Mouse (Mus musculus) right cerebral cortex, postnatal 36 days (tissue): ENCODE results near the gene Plaur.
A peak's percentile ranks its signal among the peaks of the same experiment; 100 is the strongest.
"Not testable (repeated sequence)": the region's sequence is repeated elsewhere in the genome, so short reads cannot be mapped to it uniquely, and the experiment has no call there.

ENCODE experiments used
- DNase-seq, 2 experiments: peaks; one replicate each; pipeline ENCODE4 v3.0.0; 2022; ENCODE audit warnings: low spot score in 2 of 2, mixed read lengths in 1 of 2

The Plaur gene

DNA sequence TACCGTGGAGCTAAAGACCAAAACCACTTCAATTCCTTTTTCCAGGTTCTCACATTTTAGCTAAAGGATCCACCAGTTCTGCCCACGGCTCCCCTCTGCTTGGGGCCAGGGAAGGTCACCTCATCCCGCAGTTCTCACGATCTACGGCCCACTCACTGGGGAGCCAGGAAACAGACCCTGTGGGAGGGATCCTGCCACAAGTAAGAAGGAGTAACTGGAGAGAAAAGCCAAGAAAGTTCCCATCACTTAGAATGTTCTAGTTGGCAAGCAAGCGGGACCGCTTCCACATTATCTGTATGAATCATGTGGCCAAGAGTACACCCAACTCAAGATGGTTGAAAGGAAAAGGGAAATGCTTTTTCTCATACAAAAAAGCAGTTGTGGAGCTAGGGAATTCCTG, 14.6 kb downstream of the Plaur start:
- no peak for DNase-seq

GRCm38 (mm10) chr7:24478911-24479310, 16.6 kb downstream of the Plaur start:
- DNase-seq, result no peak

GRCm38 (mm10) chr7:24479685-24480084, 17.4 kb downstream of the Plaur start:
- no peak for DNase-seq

DNA sequence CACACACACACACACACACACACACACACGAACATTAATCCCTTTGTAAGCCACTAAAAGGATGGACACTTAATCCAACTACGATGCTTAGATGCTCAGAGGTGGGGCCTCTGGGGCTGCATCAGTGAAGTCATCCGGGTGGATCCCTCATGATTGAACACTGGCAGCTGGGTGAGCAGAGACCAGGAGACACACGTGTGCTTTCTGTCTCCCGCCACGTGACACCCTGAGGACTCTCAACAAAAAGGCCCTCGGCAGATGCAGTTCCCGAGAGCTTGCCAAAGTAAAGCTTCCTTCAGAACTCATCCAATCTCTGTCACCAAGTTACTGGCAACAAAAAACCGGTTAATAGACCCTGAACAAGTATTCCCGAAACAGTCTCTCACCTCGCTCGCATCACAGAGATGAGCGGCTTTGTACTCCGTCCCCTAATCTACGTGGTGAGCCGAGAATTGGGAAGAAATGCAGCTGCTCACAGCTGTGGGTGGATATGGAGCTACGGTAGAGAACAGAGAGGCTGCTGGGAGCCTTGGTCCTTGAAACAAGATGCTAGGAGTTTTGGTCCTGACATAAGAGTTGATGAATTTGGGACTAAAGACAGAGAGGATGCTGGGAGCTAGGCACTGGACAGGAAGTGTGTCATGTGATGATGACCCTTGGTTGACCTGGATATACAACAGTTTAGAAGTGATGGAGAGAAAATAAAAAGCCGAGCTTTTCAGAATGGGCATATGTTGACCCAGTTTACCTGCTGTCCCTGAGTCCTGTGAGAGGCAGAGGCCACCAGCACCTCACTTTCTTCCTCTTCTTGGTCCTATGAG, 18.0 kb downstream of the Plaur start:
- DNase-seq, result no peak

DNA sequence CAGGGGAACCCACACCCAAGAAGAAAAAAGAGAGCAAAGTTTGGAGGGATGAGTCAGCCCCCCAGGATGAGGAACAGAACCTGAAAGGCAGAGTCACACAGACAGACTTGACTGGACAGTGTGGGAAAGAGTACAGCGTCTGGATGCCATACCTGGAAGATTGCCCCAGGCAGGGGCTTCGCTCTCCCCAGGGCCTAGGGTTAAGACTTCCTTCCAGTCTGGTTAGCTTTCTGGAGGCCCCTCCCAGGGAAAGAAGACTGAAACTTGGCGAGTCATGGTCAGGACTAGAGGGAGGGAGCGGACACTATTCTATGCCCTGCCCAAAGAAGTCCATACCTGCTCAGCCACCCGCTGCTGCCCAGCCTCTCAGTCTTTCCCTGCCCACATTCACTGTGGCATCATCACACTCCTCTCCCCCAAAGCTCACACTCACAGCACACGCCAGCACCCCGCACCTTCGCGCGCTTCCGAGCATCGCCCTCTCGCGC, 18.7 kb downstream of the Plaur start:
- DNase-seq, result no peak

DNA sequence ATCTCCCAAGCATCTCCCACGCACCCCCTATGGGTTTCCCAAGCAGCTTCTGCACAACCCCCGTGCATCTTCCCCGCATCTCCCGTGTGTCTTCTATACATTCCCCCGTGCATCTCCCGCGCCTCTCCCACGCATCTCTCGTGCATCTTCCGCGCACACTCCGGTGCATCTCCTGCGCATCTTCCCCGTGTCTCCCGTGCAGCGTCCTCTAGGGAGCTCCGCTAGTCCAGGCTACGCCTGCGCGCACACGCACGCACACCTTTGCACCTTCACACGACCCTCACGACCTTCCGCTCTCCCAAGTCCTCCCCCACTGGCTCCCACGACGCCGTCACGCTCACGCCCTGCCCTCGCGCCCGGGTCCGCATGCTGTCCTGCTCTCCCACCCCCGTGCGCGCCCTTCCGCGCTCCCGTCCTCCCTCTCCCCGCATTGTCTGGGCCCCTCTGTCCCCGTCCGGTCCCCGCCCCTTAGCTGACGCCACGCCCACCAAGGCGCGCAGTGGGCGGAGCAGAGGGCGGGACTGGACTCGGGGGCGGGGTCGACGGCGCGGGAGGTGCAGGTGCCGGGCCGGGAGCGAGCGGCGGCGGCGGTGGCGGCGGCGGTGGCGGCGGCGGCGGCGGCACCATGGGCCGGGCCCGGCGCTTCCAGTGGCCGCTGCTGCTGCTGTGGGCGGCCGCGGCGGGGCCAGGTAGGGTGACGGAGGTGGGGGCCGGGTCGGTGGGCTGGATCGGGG, 19.4 kb downstream of the Plaur start, which contains the start of gene Cadm4:
Gene Cadm4 (plus strand): TSS at position 550 of the 734 bp plus-strand sequence.
- peak; percentile 79 to 82 for DNase-seq

DNA sequence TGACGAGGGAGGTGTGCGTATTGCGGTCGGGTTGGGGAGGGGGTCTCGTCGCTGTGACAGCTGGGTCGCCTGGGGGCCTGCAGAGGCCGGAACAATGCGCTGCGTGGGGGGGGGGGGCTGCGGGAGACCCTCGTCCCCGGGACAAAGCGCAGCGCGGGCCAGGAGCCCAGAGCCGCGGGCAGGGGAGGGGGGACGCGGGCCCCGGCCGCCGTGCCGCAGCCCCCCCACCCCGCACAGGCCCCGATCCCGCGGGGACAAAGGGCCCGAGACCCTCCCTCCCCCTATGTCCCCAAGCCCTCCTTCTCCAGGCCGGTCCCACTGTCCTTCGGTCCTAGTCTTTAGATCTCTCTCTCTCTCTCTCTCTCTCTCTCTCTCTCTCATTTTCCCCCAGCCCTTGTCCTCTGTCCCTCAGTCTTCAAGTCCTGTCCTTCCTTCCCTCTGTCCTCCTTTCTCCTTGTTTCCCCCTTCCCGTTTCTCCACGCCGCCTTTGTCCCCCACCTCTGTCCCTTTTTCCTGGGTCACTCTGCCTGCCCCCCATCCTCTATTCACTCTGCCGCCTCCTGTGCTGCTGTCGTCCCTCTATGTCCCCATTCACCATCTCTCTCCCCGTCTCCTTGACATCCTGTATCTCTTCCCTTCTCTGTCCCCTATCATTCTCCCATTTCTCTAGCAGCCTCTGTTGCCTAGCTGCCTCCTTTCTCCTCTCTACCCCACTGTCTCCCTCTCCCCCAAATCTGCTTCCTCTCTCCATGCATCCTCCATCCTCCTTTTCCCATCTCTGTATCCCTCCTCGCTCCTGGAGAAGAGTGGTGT, 20.1 kb downstream of the Plaur start:
- no peak for DNase-seq

- DNase-seq, result not testable (repeated sequence)
Measured at GRCm38 (mm10) chr7:24483291-24483690, 21.0 kb downstream of the Plaur start.

DNA sequence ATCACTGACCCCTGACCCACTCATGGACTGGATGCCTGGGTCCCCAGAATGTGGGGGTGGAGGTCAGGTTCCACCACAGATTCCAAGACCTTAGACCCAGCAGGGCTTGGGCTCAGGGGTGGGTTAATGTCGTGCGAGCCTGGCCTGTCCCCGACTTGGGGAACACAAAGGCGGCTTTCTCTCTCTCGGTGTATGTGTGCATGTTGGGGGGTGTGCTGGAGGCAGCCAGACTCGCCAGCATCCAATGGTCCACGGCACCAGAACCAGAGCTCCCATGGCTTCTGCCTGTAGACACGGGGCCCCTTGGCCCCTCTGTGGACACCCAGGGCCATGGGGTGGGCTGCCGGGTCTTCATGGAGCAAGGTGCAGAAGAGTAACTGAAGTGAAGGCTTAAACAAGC, 23.2 kb downstream of the Plaur start:
- DNase-seq, result no peak

DNA sequence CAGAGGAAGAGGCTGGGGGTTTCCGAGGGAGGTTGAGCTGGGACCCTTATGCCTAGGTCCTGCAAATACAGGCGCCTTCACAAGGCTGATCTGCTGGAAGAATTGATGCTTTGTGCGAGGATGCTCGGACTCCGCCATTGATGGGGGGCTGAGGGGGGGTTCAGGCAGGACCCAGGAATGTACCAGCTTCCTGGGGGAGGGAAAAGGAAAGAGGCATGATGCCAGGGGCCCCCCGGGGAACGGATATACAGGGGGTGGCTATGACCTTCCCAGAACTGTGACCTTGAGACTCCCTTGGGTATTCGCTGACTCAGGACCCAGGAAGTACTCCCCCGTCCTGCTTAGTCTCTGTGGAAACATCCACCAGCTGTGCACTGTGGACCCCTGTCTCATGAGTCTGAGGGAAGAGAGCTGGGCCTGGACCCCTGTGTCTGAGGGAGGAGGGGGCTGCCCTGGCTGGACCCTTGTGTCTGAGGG, 24.4 kb downstream of the Plaur start:
- DNase-seq, result no peak

DNA sequence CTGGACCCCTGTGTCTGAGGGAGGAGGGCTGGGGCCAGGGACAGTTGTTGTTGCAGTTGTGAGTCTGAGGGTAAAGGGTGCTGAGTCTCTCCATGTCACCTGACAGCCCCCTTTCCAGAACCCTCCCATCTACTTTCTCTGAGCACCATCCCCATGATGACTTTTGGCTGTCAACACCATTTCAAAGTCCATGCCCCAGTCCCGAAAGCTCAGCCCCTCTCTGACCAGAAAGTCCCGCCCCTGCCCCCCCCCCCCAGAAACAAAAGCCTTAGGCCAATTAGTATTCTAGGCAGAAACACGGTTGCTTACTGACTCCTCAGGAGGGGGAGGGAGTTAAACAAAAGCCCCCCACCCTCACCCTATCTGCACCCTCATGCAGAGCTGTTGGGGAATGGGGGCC, 25.1 kb downstream of the Plaur start:
- no peak for DNase-seq

DNA sequence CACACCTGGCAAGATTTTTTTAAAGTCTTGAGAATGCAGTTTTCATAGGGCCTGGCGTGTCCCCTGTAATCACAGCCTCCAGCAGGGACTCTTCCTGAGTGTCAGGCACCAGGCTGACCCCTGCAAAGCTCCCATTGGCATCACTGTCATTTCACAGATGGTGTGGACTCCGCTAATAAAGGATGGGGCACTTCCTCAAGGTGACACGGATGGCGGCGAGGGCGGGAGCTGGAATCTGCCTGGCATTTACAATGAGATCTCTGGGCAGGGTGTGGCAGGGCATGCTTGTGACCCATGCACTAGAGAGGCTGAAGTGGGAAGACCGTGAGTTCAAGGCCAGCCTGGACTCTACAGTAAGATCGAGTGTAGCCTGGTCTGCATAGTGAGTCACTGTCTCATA, 26.0 kb downstream of the Plaur start:
- no peak for DNase-seq

DNA sequence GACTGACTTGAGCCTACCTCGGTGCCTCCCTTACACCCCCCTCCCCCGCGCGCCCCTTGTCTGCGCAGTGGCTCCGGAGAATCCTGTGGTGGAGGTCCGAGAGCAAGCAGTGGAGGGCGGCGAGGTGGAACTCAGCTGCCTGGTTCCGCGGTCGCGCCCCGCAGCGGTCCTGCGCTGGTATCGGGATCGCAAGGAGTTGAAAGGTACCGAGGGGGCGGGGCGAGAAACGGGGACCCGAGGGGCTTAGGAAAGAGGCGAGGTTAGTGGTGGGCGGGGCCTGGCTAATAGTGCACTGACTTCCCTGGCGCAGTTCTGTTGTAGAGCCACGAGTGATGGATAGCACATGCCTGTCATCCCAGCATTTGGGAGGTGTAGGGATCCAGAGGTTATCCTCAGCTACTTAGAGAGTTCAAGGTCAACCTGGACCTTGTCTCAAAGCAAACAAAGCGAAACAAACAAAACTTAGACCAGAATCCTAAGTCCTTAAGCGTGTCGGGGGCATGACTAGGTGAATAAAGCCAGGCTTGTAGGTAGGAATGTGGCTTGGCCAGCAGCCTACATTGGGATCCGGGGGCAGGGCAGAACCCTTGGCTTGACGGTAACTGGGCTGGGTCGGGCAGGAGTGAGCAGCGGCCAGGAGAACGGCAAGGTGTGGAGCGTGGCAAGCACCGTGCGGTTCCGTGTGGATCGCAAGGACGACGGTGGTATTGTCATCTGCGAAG, 37.7 kb downstream of the Plaur start:
- no peak for DNase-seq

DNA sequence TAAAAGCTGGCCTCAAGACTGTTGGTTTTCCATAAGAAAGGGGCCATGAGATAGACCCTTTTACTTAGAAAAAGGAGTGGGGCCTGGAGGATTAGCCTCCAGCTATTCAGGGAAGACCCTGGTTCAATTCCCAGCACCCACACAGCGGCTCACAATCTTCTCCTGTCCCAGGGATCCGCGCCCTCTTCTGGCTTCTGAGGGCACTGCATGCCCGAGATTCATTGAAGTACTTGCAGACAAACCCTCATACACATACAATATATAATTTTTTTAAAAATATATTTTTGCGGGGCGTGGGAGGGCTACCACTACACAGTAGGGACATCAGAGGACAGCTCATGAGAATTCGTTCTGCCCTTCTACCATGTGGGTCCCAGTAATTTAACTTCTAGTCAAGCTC, 38.6 kb downstream of the Plaur start:
- DNase-seq, result no peak

DNA sequence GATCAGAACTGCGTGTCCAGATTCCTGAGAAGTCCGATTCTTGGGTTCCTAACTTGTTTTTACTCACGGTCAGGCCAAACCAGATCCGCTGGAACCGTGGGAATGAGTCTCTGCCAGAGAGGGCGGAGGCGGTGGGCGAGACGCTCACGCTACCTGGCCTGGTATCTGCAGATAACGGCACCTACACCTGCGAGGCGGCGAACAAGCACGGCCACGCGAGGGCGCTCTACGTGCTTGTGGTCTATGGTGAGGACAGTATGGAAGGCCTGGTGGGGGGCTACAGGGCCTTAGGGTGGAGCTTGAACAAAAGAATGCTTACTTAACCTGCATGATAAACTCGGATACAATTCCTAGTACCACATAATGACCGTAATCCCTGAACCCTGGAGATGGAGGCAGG, 39.2 kb downstream of the Plaur start:
- DNase-seq, result no peak

- DNase-seq, result no peak
Measured at GRCm38 (mm10) chr7:24504004-24504403, 41.7 kb downstream of the Plaur start.

DNA sequence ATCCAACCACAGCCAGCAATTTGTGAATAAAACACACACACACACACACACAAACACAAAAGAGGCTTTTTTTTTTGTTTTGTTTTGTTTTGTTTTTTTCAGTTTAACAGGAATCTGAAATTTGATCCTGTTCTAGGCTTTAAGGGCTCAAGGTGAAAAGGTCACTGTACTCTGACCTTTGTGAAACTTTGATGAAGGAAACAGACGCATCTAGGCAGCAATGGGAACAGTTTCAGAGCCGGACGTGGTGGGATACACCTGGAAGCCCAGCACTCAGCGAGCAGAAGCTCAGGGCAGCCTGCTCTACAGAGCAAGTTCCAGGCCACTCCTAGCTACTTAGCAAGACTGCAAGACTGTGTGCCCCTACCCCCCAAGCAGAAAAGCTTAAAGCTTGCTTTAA, 42.6 kb downstream of the Plaur start:
- DNase-seq, result no peak

GRCm38 (mm10) chr7:24505447-24506064, 43.3 kb downstream of the Plaur start:
- no peak for DNase-seq

DNA sequence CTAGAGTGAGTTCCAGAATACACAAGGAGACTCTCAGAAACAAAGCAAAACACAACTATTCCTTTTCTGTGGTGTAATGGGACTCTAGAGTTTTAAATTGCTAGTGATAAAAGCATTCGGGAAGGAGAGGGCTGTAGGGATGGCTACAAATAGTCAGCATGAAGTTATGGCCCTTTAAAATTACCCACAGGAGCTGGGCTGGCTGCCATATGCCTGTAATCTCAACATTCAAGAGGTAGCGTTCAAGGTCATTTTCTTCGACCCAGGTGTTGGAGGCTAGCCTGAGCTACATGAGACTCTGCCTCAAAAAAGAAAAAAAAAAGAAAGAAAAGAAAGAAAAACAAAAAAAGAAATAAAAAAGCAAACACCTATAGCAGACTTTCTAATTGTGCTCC, 43.8 kb downstream of the Plaur start:
- DNase-seq, result no peak

- DNase-seq, result no peak
Measured at GRCm38 (mm10) chr7:24506476-24506837, 44.2 kb downstream of the Plaur start.
